Mouse (Mus musculus) retina, postnatal 1 day (tissue): ENCODE results near the gene Bcl11a.
"Not testable (repeated sequence)": the region's sequence is repeated elsewhere in the genome, so short reads cannot be mapped to it uniquely, and the experiment has no call there.

Experiments
- DNase-seq: peaks from one replicate; pipeline ENCODE4 v3.0.0-alpha.2; 2012

The Bcl11a gene

GRCm38 (mm10) chr11:24100449-24101070, 22.7 kb downstream of the Bcl11a start:
- DNase-seq: peak; percentile 39

DNA sequence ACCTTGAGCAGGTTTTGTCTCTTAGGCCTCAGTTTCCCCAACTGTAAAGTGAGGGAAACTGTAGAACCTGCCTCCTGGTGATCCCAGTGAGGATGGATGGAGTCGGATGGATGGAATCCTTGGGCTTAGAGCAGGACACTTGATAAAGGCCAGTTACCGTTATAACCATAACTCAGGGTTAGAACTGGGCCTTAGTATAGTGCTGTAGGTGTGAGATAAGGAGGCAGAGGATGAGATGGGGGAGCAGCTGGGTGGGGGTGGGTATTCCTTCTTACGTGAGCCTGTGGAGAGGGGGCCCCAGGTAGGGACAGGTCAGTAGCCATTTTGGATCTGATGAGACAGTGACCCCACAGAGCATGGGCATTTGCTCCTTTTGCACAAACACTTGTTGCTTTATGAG, 23.8 kb downstream of the Bcl11a start:
- DNase-seq: no peak

DNA sequence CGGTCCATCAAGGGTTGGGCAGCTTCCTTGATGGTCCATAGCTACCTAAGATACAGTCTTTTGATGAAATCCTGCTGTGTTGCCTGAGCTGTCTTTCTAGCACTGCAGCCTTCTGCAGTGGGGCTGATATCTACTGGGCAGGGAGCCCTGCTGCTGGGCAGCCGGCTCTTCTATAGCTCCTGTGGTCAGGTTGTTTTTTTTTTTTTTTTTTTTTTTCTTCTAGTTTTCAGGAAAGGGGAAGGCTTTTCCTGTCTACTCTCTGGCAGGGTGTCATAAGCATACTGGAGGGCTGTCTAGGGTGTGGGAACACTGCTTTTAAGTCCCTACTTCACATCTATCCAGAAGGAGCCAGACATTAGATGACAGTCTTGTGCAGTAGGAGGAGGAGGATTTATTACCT, 24.5 kb downstream of the Bcl11a start:
- no peak for DNase-seq

GRCm38 (mm10) chr11:24103128-24103742, 25.4 kb downstream of the Bcl11a start:
- no peak for DNase-seq

GRCm38 (mm10) chr11:24107414-24107813, 29.6 kb downstream of the Bcl11a start:
- no peak for DNase-seq

GRCm38 (mm10) chr11:24108974-24109373, 31.1 kb downstream of the Bcl11a start:
- no peak for DNase-seq

GRCm38 (mm10) chr11:24109388-24109787, 31.5 kb downstream of the Bcl11a start:
- DNase-seq: no peak

GRCm38 (mm10) chr11:24110113-24110512, 32.3 kb downstream of the Bcl11a start:
- DNase-seq: no peak

- no peak for DNase-seq
Measured at GRCm38 (mm10) chr11:24111720-24112119, 33.9 kb downstream of the Bcl11a start.

DNA sequence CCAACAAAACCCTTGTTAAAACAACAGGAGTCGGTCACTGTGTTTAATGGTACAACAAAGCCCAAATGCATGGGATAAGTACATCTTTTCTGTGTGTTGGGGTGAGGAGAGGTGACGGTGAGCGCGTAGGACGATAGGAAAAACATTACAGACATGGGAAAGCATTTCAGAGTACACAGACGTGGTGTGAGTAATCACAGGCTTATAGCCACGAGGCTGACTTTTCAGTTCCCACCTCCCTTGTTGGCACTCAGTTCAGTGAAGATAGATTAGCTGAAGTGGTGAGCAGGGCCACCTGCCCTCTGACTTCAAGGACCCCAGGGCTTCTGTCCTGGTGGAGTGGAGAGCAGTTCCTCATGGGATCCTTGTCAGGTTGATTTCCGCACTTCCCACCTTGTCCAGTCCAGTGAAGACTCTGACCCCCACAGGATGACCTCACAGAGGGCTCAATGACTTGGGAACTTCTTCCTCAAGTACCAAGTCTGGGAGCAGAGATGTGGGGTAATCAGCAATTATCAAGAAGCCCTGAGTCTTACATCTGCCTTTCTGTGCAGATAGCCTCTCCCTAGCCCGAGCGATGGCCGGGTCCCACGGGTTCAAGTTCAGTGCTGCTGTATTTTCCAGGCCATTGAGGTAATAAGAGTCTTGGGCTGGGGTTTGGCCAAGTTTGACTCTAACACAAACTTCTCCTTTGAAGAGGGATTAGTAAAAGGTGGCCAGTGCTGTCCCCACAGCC, 37.3 kb downstream of the Bcl11a start:
- no peak for DNase-seq

DNA sequence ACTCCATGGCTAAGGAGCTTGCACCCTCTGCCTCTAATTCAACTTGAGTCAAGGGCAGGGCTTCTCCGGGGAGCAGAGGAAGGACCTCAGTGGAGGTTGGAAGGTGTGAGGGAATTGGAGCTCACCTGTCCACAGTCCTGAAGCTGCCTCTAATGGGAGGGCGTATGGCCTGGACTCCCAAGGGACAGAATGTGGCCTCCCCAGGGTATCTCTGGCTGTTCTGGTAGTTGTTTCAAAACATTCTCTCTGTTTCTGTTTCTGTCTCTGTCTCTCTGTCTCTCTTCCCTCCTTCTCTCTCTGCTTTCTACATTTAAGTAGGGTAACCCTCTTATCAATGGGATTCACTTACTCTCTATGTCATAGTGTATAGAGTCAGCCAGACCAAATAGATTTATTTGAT, 38.2 kb downstream of the Bcl11a start:
- DNase-seq: no peak

GRCm38 (mm10) chr11:24116582-24117318, 38.9 kb downstream of the Bcl11a start:
- DNase-seq: no peak

DNA sequence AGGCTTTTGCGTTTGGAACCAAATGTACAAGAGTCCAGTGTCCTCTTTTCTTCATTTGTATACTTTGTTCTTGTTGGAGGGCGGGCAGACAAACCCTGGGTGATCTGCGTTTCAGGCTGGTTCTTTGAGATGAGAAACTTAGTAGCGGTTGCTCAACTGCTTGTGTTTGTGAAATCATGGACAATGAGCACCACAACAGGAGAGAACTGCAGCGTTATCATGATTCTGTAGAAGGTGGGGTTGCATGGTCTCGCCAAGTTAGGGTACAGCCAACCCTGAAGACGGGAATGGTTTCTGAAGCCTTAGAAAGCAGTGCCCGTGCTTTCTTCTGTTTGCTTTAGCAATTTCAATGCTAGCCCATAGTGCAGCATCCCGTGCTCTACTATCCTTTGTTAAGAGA, 43.3 kb downstream of the Bcl11a start:
- DNase-seq: no peak

- no peak for DNase-seq
Measured at GRCm38 (mm10) chr11:24122899-24123298, 45.0 kb downstream of the Bcl11a start.

- no peak for DNase-seq
Measured at GRCm38 (mm10) chr11:24123991-24124390, 46.1 kb downstream of the Bcl11a start.

DNA sequence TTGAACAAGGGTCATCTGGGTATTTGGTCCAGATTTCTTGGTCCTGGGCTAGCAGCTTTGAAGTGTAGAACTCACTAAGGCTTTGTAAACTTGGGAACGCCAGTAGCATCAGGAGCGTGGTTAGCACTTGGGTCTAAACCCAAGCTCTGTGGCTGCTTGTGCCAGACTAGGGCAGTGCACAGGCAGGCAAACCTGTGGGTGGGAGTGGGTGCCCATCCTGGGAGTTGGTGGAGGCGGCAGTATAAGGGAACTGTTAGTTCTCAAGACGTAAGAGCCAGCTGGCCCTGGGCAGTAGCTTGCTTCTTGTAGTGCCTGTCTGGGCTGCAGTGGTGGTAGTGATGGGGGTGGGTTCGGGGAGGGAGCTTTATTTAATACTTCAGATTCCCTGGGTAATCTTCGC, 47.2 kb downstream of the Bcl11a start:
- DNase-seq: no peak

GRCm38 (mm10) chr11:24128001-24128400, 50.1 kb downstream of the Bcl11a start:
- DNase-seq: peak; percentile 23

GRCm38 (mm10) chr11:24128880-24129279, 51.0 kb downstream of the Bcl11a start:
- DNase-seq: not testable (repeated sequence)

GRCm38 (mm10) chr11:24129358-24130185, 51.7 kb downstream of the Bcl11a start:
- no peak for DNase-seq

DNA sequence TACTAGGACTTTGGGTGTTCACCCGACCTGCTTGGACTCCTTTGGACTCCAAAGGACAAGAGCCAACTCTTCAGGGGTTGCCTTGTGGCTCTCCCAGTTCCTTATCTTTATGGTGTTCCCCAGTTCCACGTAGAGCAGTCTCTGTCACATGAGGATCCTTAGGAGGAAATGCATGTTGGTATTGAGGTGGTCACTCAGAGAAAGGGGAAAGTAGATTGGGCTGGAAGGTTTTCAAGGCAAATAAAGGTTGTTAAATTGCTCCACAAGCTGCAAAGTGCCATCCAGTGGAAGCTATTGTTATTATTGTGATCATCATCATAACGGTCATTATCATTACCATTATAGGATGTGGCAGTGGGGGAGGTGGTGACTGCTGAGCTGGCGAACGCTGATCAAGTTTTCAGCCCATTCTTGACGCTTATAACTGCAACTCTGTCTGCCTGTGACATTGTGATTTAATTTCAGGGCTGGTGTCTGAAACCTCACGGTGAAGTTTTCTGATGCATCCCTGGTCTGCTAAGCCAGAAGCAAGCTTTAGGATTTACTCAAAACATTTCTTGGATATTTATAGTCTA, 52.4 kb downstream of the Bcl11a start:
- no peak for DNase-seq

DNA sequence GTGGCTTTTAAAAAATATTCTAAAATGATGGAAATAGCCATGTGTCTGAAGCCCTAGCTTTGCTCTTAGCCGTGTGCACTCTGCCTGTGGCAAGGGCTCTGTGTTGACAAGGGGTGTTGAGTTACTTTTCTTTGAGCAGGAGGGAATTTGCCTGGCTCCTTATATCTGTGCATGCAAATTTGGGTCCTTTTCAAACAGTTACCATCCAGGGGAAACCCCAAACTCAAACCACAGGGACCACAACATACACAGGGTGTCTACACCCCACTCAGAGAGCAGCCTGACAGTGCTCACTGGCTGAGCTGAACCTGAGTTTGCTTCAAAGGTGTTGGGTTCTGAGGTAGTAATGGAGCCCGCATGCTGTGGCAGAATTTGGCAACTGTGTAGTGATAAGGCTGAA, 54.0 kb downstream of the Bcl11a start:
- DNase-seq: no peak

DNA sequence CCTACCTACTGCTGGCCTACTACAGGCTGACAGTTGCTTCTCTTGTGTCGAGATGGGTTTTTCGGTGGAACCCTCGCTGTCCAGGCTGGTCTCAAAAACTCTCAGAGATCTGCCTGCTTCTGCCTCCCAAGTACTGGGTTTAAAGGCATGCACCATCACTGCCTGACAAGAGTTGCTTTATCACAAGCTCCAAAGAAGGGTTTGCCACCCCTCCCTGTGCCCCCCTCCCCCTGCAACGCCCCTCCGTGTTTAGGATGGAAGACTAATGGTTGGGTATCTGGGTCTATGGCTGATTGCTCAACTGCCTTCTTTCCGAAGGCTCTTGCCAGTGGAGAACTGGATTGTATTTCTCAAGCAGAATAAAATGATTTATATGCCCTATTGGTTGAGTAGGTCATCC, 54.5 kb downstream of the Bcl11a start:
- no peak for DNase-seq
